Mouse (Mus musculus): Measurements from ENCODE around the gene Gfod2.

Gene Gfod2

GRCm38 (mm10) chr8:105677891-105678290 is 80.6 kb downstream of the Gfod2 start:
- DNase-seq (ENCODE audit: inconsistent ontology term) = no peak
